Mouse (Mus musculus) B cell, adult 2 months (primary cell): ENCODE data around the gene Vangl2.
"Not testable (repeated sequence)": the region's sequence is repeated elsewhere in the genome, so short reads cannot be mapped to it uniquely, and the experiment has no call there.

Source experiments
- DNase-seq, 2 experiments: peaks; one replicate each; pipeline ENCODE4 v3.0.0; 2022

Vangl2 gene

GRCm38 (mm10) chr1:171998820-171999597 lies 29.2 kb downstream of the Vangl2 start:
- no peak for DNase-seq

- DNase-seq, result no peak
Measured at GRCm38 (mm10) chr1:171996701-171997100, 31.5 kb downstream of the Vangl2 start.

GRCm38 (mm10) chr1:171994918-171995715 lies 33.1 kb downstream of the Vangl2 start:
- DNase-seq, result peak; percentile 46 to 53

GRCm38 (mm10) chr1:171994501-171994900 lies 33.7 kb downstream of the Vangl2 start:
- no peak for DNase-seq

GRCm38 (mm10) chr1:171992901-171993530 lies 35.2 kb downstream of the Vangl2 start:
- DNase-seq, result no peak

DNA sequence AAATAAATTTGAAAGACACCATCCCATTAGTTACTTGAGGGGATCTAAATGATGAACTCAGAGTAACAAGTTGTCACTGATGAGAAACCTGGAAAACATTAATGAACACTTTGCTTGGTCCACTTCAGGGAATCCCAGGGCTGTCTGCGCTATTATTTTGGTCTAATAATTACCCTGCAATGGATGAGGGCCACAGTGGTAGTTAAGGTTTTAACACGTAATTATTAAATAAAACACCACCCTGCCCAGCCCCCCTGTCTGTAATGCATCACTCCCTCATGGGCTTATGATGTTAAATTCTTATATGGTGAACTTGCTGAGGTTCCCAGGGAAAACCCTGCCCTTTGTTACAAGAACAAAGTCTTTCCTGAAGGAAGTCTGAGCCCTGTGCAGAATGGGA lies 36.4 kb downstream of the Vangl2 start:
- no peak for DNase-seq

DNA sequence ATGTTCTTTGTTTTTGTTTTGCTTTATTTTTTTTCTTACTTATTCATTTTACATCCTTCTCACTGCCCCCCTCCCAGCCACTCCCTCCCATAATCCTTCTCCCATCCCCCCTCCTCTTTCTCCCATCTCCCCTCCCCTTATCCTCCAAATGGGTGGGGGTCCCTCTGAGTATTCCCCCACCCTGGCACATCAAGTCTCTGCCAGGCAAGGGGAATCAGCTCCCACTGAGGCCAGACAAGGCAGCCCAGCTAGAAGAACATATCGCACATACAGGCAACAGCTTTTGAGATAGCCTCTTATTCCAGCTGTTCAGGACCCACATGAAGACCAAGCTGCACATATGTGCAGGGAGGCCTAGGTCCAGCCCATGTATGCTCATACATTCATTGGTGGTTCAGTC lies 44.1 kb downstream of the Vangl2 start:
- DNase-seq, result no peak

- no peak for DNase-seq
Measured at GRCm38 (mm10) chr1:171983372-171984001, 44.8 kb downstream of the Vangl2 start.

DNA sequence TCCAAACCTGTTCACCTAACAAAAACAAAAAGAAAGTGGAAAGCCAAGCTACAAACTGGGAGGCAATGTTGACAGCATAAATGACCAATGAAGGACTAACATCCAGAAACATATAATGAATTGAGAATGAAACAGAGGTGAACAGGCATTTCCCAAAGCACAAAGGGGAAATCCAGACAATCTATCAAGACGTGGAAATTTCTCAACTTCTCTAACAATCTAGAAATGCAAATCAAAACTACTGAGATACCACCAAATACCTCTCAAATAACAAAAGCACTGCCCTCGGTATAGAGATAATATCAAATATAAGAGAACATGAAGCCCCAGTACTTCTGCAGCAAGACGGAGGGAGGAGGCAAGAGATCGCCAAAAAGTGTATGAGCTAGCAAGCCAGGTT lies 45.5 kb downstream of the Vangl2 start:
- DNase-seq, result no peak

DNA sequence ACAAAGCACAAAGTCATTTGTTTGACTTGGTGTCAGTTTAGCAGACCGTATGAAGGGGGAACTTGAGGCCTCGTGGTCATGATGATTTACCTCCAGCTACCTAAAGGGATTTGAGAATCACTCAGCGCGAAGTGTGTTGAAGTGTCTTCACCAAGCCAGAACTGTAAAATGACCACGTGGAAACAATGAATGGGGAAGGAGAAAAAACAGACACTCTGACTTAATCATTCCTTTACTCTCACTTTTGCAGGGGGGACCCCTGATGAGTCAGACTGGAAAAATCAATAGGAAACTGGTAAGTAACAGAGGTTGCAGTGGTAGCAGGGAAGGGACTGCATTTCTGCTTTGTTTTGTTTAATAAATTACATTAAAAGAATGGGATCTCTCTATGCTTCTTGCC lies 46.1 kb downstream of the Vangl2 start:
- DNase-seq, result peak; percentile 31 to 46

DNA sequence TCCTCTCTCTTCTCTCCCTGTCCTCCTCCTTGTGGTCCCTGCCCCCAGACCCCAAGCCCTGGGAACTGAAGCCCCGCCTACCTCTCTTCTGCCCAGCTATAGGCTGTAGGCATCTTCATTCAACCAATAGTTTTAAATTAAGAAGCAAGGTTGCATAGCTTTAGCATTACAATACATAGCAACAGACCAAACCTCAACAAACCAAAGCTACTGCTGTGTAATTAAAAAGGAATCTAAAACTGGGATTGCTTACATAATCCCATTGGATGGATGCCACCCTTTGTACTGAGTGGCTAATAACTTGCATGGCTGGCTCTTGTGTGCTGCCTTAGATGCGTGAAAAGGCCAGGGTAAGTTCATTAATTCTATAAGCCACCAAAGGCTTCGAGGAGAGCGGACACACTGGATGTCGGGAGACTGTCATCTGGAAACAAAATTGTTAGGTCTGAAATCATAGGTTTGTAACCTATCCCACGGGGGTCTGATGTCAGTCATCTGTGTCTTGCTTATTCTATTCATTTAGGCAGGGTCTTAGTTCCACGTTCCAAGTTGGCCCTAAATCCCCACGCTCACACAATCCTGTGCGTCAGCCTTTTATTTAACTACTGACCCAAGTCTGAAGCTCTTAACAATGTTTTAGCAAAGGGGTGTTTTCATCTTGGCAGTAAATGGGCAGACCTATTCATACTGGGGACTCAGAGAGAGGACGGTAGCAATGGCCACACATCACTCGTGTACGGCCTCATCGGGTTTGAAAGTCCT lies 48.1 kb downstream of the Vangl2 start:
- no peak for DNase-seq

DNA sequence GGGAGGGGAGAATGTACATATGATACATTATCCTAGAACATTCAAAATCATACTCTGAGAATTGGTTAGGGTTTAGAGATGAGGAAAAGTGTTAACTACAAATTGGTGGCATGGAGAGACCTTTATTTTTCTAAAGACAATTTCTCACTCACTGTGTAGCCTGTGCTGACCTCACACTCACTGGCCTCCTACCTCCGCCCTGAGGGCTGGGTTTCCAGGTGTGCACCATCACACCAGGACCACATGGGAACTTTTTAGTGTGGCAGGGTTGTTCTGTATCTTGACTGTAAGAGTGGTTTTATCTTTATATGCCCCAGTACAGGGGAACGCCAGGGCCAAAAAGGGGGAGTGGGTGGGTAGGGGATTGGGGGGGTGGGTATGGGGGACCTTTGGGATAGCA lies 50.4 kb downstream of the Vangl2 start:
- DNase-seq, result no peak

GRCm38 (mm10) chr1:171976826-171977539 lies 51.3 kb downstream of the Vangl2 start:
- DNase-seq, result no peak

GRCm38 (mm10) chr1:171975831-171976230 lies 52.4 kb downstream of the Vangl2 start:
- DNase-seq, result no peak

DNA sequence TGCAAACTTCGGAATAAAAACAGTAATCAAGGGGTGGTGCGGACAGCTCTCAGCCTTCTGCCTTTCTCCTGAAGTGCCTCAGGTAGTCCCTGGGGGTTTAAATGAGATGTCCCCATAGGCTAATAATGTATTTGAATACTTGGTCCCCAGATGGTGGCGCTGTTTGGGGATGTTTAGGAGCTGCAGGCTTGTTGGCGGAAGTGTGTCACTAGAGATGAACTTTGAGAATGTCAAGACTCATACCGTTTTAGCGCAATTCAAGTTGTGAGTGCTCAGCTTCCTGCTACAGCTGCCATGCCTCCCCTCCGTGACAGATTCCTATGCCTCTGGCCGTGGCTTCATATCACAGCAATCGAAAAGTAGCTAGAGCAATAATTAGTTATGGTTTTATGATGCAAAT lies 52.9 kb downstream of the Vangl2 start:
- no peak for DNase-seq

DNA sequence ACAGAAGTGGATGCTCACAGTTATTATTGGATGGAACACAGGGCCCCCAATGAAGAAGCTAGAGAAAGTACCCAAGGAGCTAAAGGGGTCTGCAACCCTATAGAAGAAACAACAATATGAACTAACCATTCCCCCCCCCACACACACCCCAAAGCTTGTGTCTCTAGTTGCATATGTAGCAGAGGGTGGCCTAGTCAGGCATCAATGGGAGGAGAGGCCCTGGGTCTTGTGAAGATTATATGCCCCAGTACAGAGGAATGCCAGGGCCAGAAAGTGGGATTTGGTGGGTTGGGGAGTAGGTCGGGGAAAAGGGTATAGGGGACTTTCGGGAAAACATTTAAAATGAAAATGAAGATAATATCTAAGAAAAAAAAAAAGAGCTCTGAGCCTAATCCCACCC lies 53.9 kb downstream of the Vangl2 start:
- DNase-seq, result not testable (repeated sequence)

DNA sequence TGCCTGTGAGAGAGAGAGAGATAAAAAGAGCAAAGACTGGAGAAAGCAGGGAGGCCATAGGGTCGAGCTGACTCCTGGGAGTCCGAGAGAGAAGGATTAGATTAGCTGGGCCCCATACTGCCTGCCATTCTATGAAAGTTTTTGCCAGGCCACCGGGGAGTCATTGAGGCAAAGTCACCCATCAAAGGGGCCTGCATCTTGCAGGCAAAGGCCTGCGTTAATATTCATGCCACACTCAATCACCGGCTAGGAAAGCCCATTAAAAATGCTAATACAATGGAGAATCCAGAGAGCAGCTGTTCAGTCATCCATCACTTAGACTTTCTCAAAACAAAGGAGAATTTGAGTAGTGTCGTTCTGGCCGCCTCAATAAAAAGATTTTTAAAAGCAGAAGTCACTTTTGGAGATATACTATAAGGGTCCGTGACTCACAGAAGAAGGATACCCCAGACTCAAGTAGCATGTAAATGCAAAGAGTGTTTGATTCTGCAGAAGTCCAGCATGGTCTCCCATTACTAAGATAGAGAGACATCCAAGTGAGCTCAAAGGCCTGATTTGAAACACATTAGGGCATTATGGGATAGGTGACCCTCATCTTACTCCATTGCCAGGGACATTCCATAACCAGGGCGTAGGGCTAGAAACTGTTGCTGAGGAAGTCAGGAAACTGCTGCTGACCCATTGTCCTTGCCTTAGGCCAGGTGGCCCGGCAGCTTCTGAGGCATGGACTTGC lies 57.2 kb downstream of the Vangl2 start:
- no peak for DNase-seq

GRCm38 (mm10) chr1:171969221-171969620 lies 59.0 kb downstream of the Vangl2 start:
- DNase-seq, result no peak

- no peak for DNase-seq
Measured at GRCm38 (mm10) chr1:171966054-171966790, 62.0 kb downstream of the Vangl2 start.

- no peak for DNase-seq
Measured at GRCm38 (mm10) chr1:171963613-171964012, 64.6 kb downstream of the Vangl2 start.
